Mouse (Mus musculus) effector memory CD4-positive, alpha-beta T cell, adult 7 months (primary cell): Measurements from ENCODE around the gene Zfp882. TPM values are rescaled to one million over a fixed set of nuclear protein-coding genes. Genes with fewer than 3 reads are reported as not detected.

Source experiments
- polyA plus RNA-seq: library from polyadenylated mRNA; unstranded; fragments of 100-300 nt; shearing (Covaris generic); gene quantifications from one replicate; pipeline ENCODE4 v1.2.1, GENCODE M21; 2017

Zfp882 gene
- polyA plus RNA-seq: 3.0 TPM

GRCm38 (mm10) chr8:71908309-71909261, at the start of gene Zfp882, which contains the start of gene Zfp617:
TSS of gene Zfp882 (plus strand) at chr8:71908608.
TSS of gene Zfp617 (plus strand) at chr8:71908635.

GRCm38 (mm10) chr8:71881618-71882274, 26.7 kb upstream of the Zfp882 start, which contains the start of gene Zfp709:
TSS of gene Zfp709 (plus strand) at chr8:71882019.

GRCm38 (mm10) chr8:71950482-71951221, 42.2 kb downstream of the Zfp882 start, which contains the start of gene Zfp961:
TSS of gene Zfp961 (plus strand) at chr8:71951038.

Other genes with a start within 250 kb of the Zfp882 start
- not detected for gene Unc13a, start 236.9 kb upstream of the Zfp882 start, polyA plus RNA-seq
- gene Jak3, start 232.3 kb upstream of the Zfp882 start, polyA plus RNA-seq: 72.8 TPM
- 17.5 TPM for gene Insl3, start 219.4 kb upstream of the Zfp882 start, polyA plus RNA-seq
- 2.9 TPM for gene B3gnt3, start 206.8 kb upstream of the Zfp882 start, polyA plus RNA-seq
- 169 TPM for gene Fcho1, start 182.9 kb upstream of the Zfp882 start, polyA plus RNA-seq
- 1.7 TPM for gene Zfp709, start 26.6 kb upstream of the Zfp882 start, polyA plus RNA-seq
- 8.9 TPM for gene Zfp617, start within 50 bp of the Zfp882 start, polyA plus RNA-seq
- 5.4 TPM for gene Zfp961, start 42.4 kb downstream of the Zfp882 start, polyA plus RNA-seq
- not detected for gene Cyp4f18, start 101.0 kb downstream of the Zfp882 start, polyA plus RNA-seq
- gene Olfr372, start 132.6 kb downstream of the Zfp882 start, polyA plus RNA-seq: 0.30 TPM
- 0.77 TPM for gene Olfr373, start 174.6 kb downstream of the Zfp882 start, polyA plus RNA-seq
- not detected for gene Olfr374, start 198.4 kb downstream of the Zfp882 start, polyA plus RNA-seq
- 615 TPM for gene Tpm4, start 226.4 kb downstream of the Zfp882 start, polyA plus RNA-seq